Mouse (Mus musculus): Measurements from ENCODE around the gene Capn2. TPM values are rescaled to one million over a fixed set of nuclear protein-coding genes. Genes with fewer than 3 reads are reported as not detected.

Capn2 gene
- polyA plus RNA-seq, 1 experiment from 2014 or later, result 68.1 TPM

GRCm38 (mm10) chr1:182465978-182466377, 51.4 kb downstream of the Capn2 start:
- peaks cover 19% of the 10 kb centered on the region for H3K36me3 ChIP-seq (ENCODE audit: control insufficient read depth, insufficient read depth, low read length)
- no peak for ATAC-seq (replicated peaks; ENCODE audit: insufficient number of reproducible peaks, low FRiP score, low TSS enrichment)
- whole genome bisulfite sequencing (ENCODE audit: insufficient replicate concordance), result 85% methylated on average over 4 of the region's 4 CpGs
- no peak overlapping the region for H3K9ac ChIP-seq (ENCODE audit: low read depth, low read length)
- H3K27me3 ChIP-seq (ENCODE audit: control insufficient read depth, insufficient read depth, low read length), result no peaks in the 10 kb centered on the region
- no peak overlapping the region for H3K4me2 ChIP-seq
- no peak overlapping the region for H3K4me3 ChIP-seq (ENCODE audit: low read depth, low read length)
- 0 out of 2 replicates have a peak, but pooled peaks cover 3% of the 10 kb centered on the region for H3K4me1 ChIP-seq (ENCODE audit: control insufficient read depth, insufficient read depth, low read length)
- no peaks in the 10 kb centered on the region for H3K9me3 ChIP-seq (replicated peaks; ENCODE audit: control insufficient read depth, low read length)
- peak overlapping the region; percentile 35; the same call in 1 of the 2 replicates for H3K27ac ChIP-seq (ENCODE audit: low read depth, low read length)

- no peak for ATAC-seq (replicated peaks; ENCODE audit: insufficient number of reproducible peaks, low FRiP score, low TSS enrichment)
- Histone ChIP-seq H3K9me3 (replicated peaks; ENCODE audit: control insufficient read depth, low read length) (no peaks in the 10 kb centered on the region), H3K4me3 (ENCODE audit: low read depth, low read length) (no peak overlapping the region), H3K36me3 (ENCODE audit: control insufficient read depth, insufficient read depth, low read length) (peaks cover 18% of the 10 kb centered on the region), H3K4me1 (ENCODE audit: control insufficient read depth, insufficient read depth, low read length) (0 out of 2 replicates have a peak, but pooled peaks cover 5% of the 10 kb centered on the region), H3K27me3 (ENCODE audit: control insufficient read depth, insufficient read depth, low read length) (no peaks in the 10 kb centered on the region), H3K27ac (ENCODE audit: low read depth, low read length) (peak overlapping the region; percentile 35; the same call in 1 of the 2 replicates), H3K9ac (ENCODE audit: low read depth, low read length) (no peak overlapping the region), H3K4me2 (no peak overlapping the region)
- 62% methylated on average over 4 of the region's 4 CpGs for whole genome bisulfite sequencing (ENCODE audit: insufficient replicate concordance)
Measured at GRCm38 (mm10) chr1:182465309-182465708, 52.1 kb downstream of the Capn2 start.

- Histone ChIP-seq H3K9ac (ENCODE audit: low read depth, low read length) (no peak overlapping the region), H3K27me3 (ENCODE audit: control insufficient read depth, insufficient read depth, low read length) (no peaks in the 10 kb centered on the region), H3K9me3 (replicated peaks; ENCODE audit: control insufficient read depth, low read length) (no peaks in the 10 kb centered on the region), H3K4me2 (no peak overlapping the region), H3K36me3 (ENCODE audit: control insufficient read depth, insufficient read depth, low read length) (peaks cover 8% of the 10 kb centered on the region; the same call in 1 of the 2 replicates), H3K4me3 (ENCODE audit: low read depth, low read length) (no peak overlapping the region), H3K27ac (ENCODE audit: low read depth, low read length) (0 out of 2 replicates have a peak overlapping the region, but pooled peaks have one; percentile 50), H3K4me1 (ENCODE audit: control insufficient read depth, insufficient read depth, low read length) (0 out of 2 replicates have a peak, but pooled peaks cover 5% of the 10 kb centered on the region)
- ATAC-seq (replicated peaks; ENCODE audit: insufficient number of reproducible peaks, low FRiP score, low TSS enrichment), result no peak
- WGBS (ENCODE audit: insufficient replicate concordance), result 83% methylated on average over 10 of the region's 10 CpGs
Measured at GRCm38 (mm10) chr1:182461813-182462212, 55.6 kb downstream of the Capn2 start.

- Histone ChIP-seq H3K27ac (ENCODE audit: low read depth, low read length) (peak overlapping the region; percentile 54), H3K4me1 (ENCODE audit: control insufficient read depth, insufficient read depth, low read length) (0 out of 2 replicates have a peak, but pooled peaks cover 5% of the 10 kb centered on the region), H3K4me3 (ENCODE audit: low read depth, low read length) (no peak overlapping the region), H3K27me3 (ENCODE audit: control insufficient read depth, insufficient read depth, low read length) (no peaks in the 10 kb centered on the region), H3K9me3 (replicated peaks; ENCODE audit: control insufficient read depth, low read length) (no peaks in the 10 kb centered on the region), H3K4me2 (no peak overlapping the region), H3K9ac (ENCODE audit: low read depth, low read length) (no peak overlapping the region), H3K36me3 (ENCODE audit: control insufficient read depth, insufficient read depth, low read length) (peaks cover 6% of the 10 kb centered on the region; the same call in 1 of the 2 replicates)
- ATAC-seq (replicated peaks; ENCODE audit: insufficient number of reproducible peaks, low FRiP score, low TSS enrichment), result no peak
- WGBS (ENCODE audit: insufficient replicate concordance), result 50% methylated on average over 7 of the region's 7 CpGs
Measured at GRCm38 (mm10) chr1:182461261-182461660, 56.1 kb downstream of the Capn2 start.

DNA sequence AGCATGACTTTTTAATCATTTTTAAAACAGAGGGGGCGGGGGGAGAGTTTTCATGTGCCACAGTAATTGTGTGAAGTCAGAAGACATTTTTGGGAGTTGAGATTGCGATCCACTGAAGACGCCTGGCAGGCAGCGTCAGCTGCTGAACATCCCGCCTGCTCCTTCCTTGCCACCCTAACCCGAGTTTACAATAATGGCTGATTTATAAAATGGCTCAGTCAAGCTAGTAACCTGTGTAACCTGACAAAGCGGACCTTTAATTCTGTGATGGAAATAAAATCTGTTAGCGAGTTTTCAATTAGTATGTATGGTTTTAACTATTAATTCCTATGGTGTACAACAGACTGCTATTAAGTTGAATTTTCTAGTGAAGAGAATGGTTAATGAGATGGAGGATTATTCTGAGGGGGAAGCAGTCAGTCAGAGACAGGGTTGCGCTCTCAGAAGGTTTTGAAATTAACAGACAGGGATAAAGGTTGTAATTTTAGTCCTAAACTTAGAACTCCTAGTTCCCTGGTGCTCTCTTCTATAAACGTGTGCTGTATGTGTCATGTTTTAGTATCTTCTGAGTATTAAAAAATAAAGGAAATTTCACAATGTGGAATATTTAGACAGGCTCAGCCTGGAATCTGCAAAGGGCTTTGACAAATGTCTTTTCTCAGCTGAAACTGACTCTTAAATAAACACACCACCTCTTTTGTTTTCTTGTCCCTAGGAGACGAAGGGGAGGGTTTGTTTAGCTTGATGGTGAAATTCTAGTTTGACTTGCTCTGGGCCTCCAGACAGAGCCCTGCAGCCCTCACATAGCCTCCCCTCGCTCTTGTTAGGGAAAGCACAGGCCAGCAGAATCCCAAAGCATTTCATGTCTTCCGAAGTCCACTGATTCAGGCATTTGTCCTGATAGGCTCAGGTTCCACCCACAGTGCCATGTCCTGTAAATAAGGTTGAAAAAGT, 56.8 kb downstream of the Capn2 start:
- Histone ChIP-seq H3K36me3 (ENCODE audit: control insufficient read depth, insufficient read depth, low read length) (peaks cover 10% of the 10 kb centered on the region), H3K4me3 (ENCODE audit: low read depth, low read length) (no peak overlapping the region), H3K9ac (ENCODE audit: low read depth, low read length) (no peak overlapping the region), H3K4me1 (ENCODE audit: control insufficient read depth, insufficient read depth, low read length) (0 out of 2 replicates have a peak, but pooled peaks cover 5% of the 10 kb centered on the region), H3K9me3 (replicated peaks; ENCODE audit: control insufficient read depth, low read length) (no peaks in the 10 kb centered on the region), H3K27me3 (ENCODE audit: control insufficient read depth, insufficient read depth, low read length) (no peaks in the 10 kb centered on the region), H3K27ac (ENCODE audit: low read depth, low read length) (peak overlapping the region; percentile 54; the same call in 1 of the 2 replicates), H3K4me2 (no peak overlapping the region)
- 70% methylated on average over 13 of the region's 13 CpGs for WGBS (ENCODE audit: insufficient replicate concordance)
- no peak for ATAC-seq (replicated peaks; ENCODE audit: insufficient number of reproducible peaks, low FRiP score, low TSS enrichment)

GRCm38 (mm10) chr1:182459436-182459835, 58.0 kb downstream of the Capn2 start:
- no peak for ATAC-seq (replicated peaks; ENCODE audit: insufficient number of reproducible peaks, low FRiP score, low TSS enrichment)
- H3K4me1 ChIP-seq (ENCODE audit: control insufficient read depth, insufficient read depth, low read length), result peaks cover 2% of the 10 kb centered on the region; the same call in 1 of the 2 replicates
- H3K4me3 ChIP-seq (ENCODE audit: low read depth, low read length), result no peak overlapping the region
- no peaks in the 10 kb centered on the region for H3K9me3 ChIP-seq (replicated peaks; ENCODE audit: control insufficient read depth, low read length)
- no peak overlapping the region for H3K27ac ChIP-seq (ENCODE audit: low read depth, low read length)
- no peak overlapping the region for H3K9ac ChIP-seq (ENCODE audit: low read depth, low read length)
- no peaks in the 10 kb centered on the region for H3K27me3 ChIP-seq (ENCODE audit: control insufficient read depth, insufficient read depth, low read length)
- peaks cover 11% of the 10 kb centered on the region for H3K36me3 ChIP-seq (ENCODE audit: control insufficient read depth, insufficient read depth, low read length)
- H3K4me2 ChIP-seq, result no peak overlapping the region
- 74% methylated on average over 8 of the region's 8 CpGs for WGBS (ENCODE audit: insufficient replicate concordance)

- no peak for ATAC-seq (replicated peaks; ENCODE audit: insufficient number of reproducible peaks, low FRiP score, low TSS enrichment)
- Histone ChIP-seq H3K9me3 (replicated peaks; ENCODE audit: control insufficient read depth, low read length) (no peaks in the 10 kb centered on the region), H3K4me2 (no peak overlapping the region), H3K9ac (ENCODE audit: low read depth, low read length) (no peak overlapping the region), H3K4me3 (ENCODE audit: low read depth, low read length) (no peak overlapping the region), H3K27ac (ENCODE audit: low read depth, low read length) (no peak overlapping the region), H3K27me3 (ENCODE audit: control insufficient read depth, insufficient read depth, low read length) (no peaks in the 10 kb centered on the region), H3K36me3 (ENCODE audit: control insufficient read depth, insufficient read depth, low read length) (peaks cover 11% of the 10 kb centered on the region), H3K4me1 (ENCODE audit: control insufficient read depth, insufficient read depth, low read length) (peaks cover 2% of the 10 kb centered on the region; the same call in 1 of the 2 replicates)
- 90% methylated on average over 19 of the region's 19 CpGs for WGBS (ENCODE audit: insufficient replicate concordance)
Measured at GRCm38 (mm10) chr1:182458556-182458955, 58.9 kb downstream of the Capn2 start.

DNA sequence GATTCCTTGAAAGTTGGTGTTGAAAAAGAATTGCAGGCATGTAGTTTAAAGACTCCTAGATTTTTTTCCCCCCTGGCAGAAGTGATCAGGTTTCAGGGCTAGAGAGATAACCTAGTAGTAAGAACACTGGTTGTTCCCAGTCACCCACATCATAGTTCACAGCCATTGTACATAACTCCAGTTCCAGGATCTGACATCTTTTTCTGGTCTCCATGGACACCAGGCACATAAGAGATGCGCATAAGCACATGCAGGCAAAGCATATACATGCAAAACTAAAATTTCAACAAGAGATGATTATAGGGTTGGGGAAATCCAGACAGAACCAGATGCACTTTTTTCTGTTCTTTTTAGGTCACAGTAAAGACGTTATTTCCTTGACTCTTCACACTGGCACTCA, 62.3 kb downstream of the Capn2 start:
- H3K27me3 ChIP-seq (ENCODE audit: control insufficient read depth, insufficient read depth, low read length), result no peaks in the 10 kb centered on the region
- no peak overlapping the region for H3K4me3 ChIP-seq (ENCODE audit: low read depth, low read length)
- H3K9me3 ChIP-seq (replicated peaks; ENCODE audit: control insufficient read depth, low read length), result no peaks in the 10 kb centered on the region
- no peak overlapping the region for H3K4me2 ChIP-seq
- peaks cover 11% of the 10 kb centered on the region for H3K36me3 ChIP-seq (ENCODE audit: control insufficient read depth, insufficient read depth, low read length)
- H3K27ac ChIP-seq (ENCODE audit: low read depth, low read length), result no peak overlapping the region
- WGBS (ENCODE audit: insufficient replicate concordance), result 86% methylated on average over 2 of the region's 2 CpGs
- no peak for ATAC-seq (replicated peaks; ENCODE audit: insufficient number of reproducible peaks, low FRiP score, low TSS enrichment)
- no peak overlapping the region for H3K9ac ChIP-seq (ENCODE audit: low read depth, low read length)
- peaks cover 3% of the 10 kb centered on the region; the same call in 1 of the 2 replicates for H3K4me1 ChIP-seq (ENCODE audit: control insufficient read depth, insufficient read depth, low read length)
